Mouse (Mus musculus) forelimb bud, embryonic 11.5 days (tissue): ENCODE data around the gene Astn2.
A peak's percentile ranks its signal among the peaks of the same experiment; 100 is the strongest.

Experiments used
- DNase-seq: peaks from one replicate; pipeline ENCODE4 v3.0.0-alpha.2; 2012; ENCODE audit warnings: low read depth, low spot score

The Astn2 gene

GRCm38 (mm10) chr4:66312733-66313132, 91.7 kb downstream of the Astn2 start:
- peak; percentile 67 for DNase-seq

- DNase-seq, result no peak
Observed at GRCm38 (mm10) chr4:66310315-66311020, 93.9 kb downstream of the Astn2 start.

- DNase-seq, result no peak
Observed at GRCm38 (mm10) chr4:66306377-66306776, 98.0 kb downstream of the Astn2 start.

GRCm38 (mm10) chr4:66302686-66303310, 101.6 kb downstream of the Astn2 start:
- no peak for DNase-seq

GRCm38 (mm10) chr4:66285034-66285433, 119.4 kb downstream of the Astn2 start:
- no peak for DNase-seq

GRCm38 (mm10) chr4:66276096-66276495, 128.3 kb downstream of the Astn2 start:
- no peak for DNase-seq

- no peak for DNase-seq
Observed at GRCm38 (mm10) chr4:66271550-66272117, 132.8 kb downstream of the Astn2 start.

GRCm38 (mm10) chr4:66264031-66264430, 140.4 kb downstream of the Astn2 start:
- DNase-seq, result no peak

GRCm38 (mm10) chr4:66261276-66261675, 143.1 kb downstream of the Astn2 start:
- no peak for DNase-seq

- no peak for DNase-seq
Observed at GRCm38 (mm10) chr4:66258905-66259304, 145.5 kb downstream of the Astn2 start.

GRCm38 (mm10) chr4:66254695-66255492, 149.5 kb downstream of the Astn2 start:
- DNase-seq, result no peak

- DNase-seq, result peak; percentile 36
Observed at GRCm38 (mm10) chr4:66248521-66248920, 155.9 kb downstream of the Astn2 start.

- no peak for DNase-seq
Observed at GRCm38 (mm10) chr4:66242683-66243082, 161.7 kb downstream of the Astn2 start.

- DNase-seq, result no peak
Observed at GRCm38 (mm10) chr4:66232799-66233198, 171.6 kb downstream of the Astn2 start.

- DNase-seq, result peak; percentile 46
Observed at GRCm38 (mm10) chr4:66232350-66232749, 172.1 kb downstream of the Astn2 start.

GRCm38 (mm10) chr4:66230735-66231134, 173.7 kb downstream of the Astn2 start:
- no peak for DNase-seq

- DNase-seq, result no peak
Observed at GRCm38 (mm10) chr4:66222602-66223317, 181.7 kb downstream of the Astn2 start.

- DNase-seq, result no peak
Observed at GRCm38 (mm10) chr4:66215170-66215618, 189.2 kb downstream of the Astn2 start.

- DNase-seq, result no peak
Observed at GRCm38 (mm10) chr4:66189636-66190035, 214.8 kb downstream of the Astn2 start.

- DNase-seq, result no peak
Observed at GRCm38 (mm10) chr4:66175887-66176533, 228.4 kb downstream of the Astn2 start.

- no peak for DNase-seq
Observed at GRCm38 (mm10) chr4:66171583-66171982, 232.8 kb downstream of the Astn2 start.
